Mouse (Mus musculus) forebrain, postnatal 0 days (tissue): ENCODE measurements around the gene Exoc4. TPM values are rescaled to one million over a fixed set of nuclear protein-coding genes. Genes with fewer than 3 reads are reported as not detected.

Experiments used
- ATAC-seq: fragments of 200-750 bp; cut with Nextera tagmentation; 2 replicates; pipeline ENCODE4 v1.8.0; 2017; ENCODE audit warnings: mild to moderate bottlenecking, moderate library complexity
- DNase-seq: peaks from one replicate; pipeline ENCODE4 v3.0.0-alpha.2; 2015
- H3K27ac ChIP-seq: fragments of 300-500 bp; sonication (generic); 2 replicates; pipeline ENCODE4 v1.5.1; 2014; ENCODE audit warnings: low read depth, mild to moderate bottlenecking, antibody characterized with exemption, low read length, moderate library complexity, mixed read lengths
- H3K27me3 ChIP-seq: fragments of 300-500 bp; sonication (generic); 2 replicates; pipeline ENCODE4 v1.6.1; 2014; ENCODE audit warnings: mild to moderate bottlenecking, low read length, mixed read lengths; ENCODE audit not compliant: insufficient read depth
- H3K36me3 ChIP-seq: fragments of 300-500 bp; sonication (generic); 2 replicates; pipeline ENCODE4 v1.6.1; 2014; ENCODE audit warnings: mild to moderate bottlenecking, moderate library complexity; ENCODE audit not compliant: insufficient read depth
- H3K4me1 ChIP-seq: fragments of 300-500 bp; sonication (generic); 2 replicates; pipeline ENCODE4 v1.6.1; 2014; ENCODE audit warnings: antibody characterized with exemption; ENCODE audit not compliant: insufficient read depth
- H3K4me2 ChIP-seq: fragments of 300-500 bp; sonication (generic); 2 replicates; pipeline ENCODE4 v1.6.1; 2014; ENCODE audit warnings: low read depth, mild to moderate bottlenecking, moderate library complexity
- H3K4me3 ChIP-seq: fragments of 300-500 bp; sonication (generic); 2 replicates; pipeline ENCODE4 v1.5.1; 2014; ENCODE audit warnings: low read depth, low read length, mixed read lengths
- H3K9ac ChIP-seq: fragments of 300-500 bp; sonication (generic); 2 replicates; pipeline ENCODE4 v1.6.1; 2014; ENCODE audit warnings: mild to moderate bottlenecking
- H3K9me3 ChIP-seq: fragments of 300-500 bp; sonication (generic); 2 replicates; pipeline ENCODE4 v1.6.1; 2016; ENCODE audit warnings: low read length
- CTCF ChIP-seq: sonication (generic); IDR thresholded peaks from 2 replicates; pipeline ENCODE4 v1.5.1; 2016; ENCODE audit warnings: antibody characterized with exemption, control low read depth, low read depth
- WGBS: fragments of 180-500 bp; shearing (Covaris S2); extraction: QIAGEN DNeasy Blood & Tissue Kit; methylation state at CpG from one replicate; pipeline ENCODE4 v1.1.7; 2014; 5-methylcytosine and 5-hydroxymethylcytosine counted together
- polyA plus RNA-seq: library from polyadenylated mRNA; unstranded; fragments of >200 nt; fragmentation: Nextera tagmentation; extraction: Ambion mirVana; gene quantifications from 2 replicates; pipeline ENCODE4 v1.2.1, GENCODE M21; 2015
- total RNA-seq: library from RNA; depleted of rRNA; stranded (reverse); fragments of >200 nt; gene quantifications from 2 replicates; pipeline ENCODE4 v1.2.3, GENCODE M21; 2014

The Exoc4 gene
- total and polyA plus RNA-seq, 2 experiments from 2014 or later: 29.0 to 90.9 TPM

DNA sequence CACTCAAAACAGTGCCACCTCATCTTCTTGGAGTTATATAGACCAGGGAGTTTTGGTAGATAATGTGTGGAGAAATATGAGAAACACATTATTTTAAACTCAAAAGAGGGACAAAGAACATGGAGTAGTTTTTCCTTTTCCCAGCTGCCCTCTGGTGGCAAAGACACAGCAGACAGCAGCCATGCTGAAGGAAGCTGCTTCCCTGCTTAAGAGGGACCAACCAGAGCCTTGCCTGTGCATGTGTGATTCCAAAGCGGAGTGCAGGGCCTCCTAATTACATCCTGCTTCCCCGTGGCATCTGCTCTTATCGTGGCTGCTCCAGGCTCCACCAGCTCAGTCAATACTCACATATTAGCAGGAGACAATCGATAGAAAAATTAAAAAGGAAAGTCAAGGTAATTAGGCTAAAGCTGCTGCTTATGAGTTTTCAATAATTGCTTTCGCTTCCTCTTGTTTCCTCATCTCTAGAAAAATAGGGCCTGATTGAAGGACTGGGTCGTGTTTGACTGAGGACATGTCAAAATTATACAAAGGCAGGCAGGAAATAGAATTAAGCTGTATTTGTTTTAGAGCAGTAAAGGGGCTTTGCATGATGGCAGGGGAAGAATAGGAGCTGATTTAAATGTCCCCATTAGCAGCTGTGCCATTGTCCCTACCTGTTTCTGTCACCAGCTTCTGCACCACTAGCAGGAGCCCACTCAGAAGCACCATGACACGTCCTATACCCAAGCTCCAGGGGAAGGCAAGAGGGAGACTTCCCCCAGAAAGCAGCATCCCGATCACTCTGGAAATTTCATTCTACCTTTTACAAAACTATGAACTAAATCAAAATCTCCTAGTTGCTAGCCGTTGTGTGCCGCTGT is 433.1 kb downstream of the Exoc4 start:
- peak; percentile 85 for TF ChIP-seq CTCF
- ATAC-seq: peak; percentile 96
- no peaks in the 10 kb centered on the region for H3K27me3 ChIP-seq

DNA sequence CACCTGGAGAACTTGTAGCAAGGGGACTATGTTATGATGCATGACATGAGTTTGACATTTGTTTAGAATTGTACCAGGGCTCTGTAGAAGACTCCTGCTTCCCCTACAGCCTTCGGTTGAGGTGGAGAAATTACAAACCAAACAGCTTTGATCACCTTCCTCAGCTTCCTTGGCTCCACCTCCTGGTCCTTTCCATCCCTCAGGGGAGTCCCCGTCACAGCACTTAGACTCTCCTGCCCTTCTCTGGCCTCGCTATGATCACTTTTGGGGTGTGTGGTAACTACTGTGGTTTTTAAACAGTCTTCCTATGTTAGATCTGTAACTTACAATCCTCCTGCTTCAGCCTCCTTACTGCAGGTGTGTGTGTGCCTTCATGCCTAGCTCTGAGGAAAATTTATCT is 434.6 kb downstream of the Exoc4 start:
- WGBS: 87% methylated on average over 3 of the region's 3 CpGs
- no peak for TF ChIP-seq CTCF
- no peak overlapping the region for H3K9ac ChIP-seq

More for the DNA sequence above, 433.1 kb downstream of the Exoc4 start:
- H3K4me1 ChIP-seq: 0 out of 2 replicates have a peak, but pooled peaks cover 5% of the 10 kb centered on the region
- H3K36me3 ChIP-seq: no peaks in the 10 kb centered on the region
- peak; percentile 83 for DNase-seq
- H3K4me3 ChIP-seq: no peak overlapping the region
- peak overlapping the region; percentile 70 for H3K27ac ChIP-seq
- 31% methylated on average over 10 of the region's 10 CpGs for WGBS
- no peak overlapping the region for H3K4me2 ChIP-seq
- H3K9ac ChIP-seq: no peak overlapping the region
- H3K9me3 ChIP-seq: no peaks in the 10 kb centered on the region

DNA sequence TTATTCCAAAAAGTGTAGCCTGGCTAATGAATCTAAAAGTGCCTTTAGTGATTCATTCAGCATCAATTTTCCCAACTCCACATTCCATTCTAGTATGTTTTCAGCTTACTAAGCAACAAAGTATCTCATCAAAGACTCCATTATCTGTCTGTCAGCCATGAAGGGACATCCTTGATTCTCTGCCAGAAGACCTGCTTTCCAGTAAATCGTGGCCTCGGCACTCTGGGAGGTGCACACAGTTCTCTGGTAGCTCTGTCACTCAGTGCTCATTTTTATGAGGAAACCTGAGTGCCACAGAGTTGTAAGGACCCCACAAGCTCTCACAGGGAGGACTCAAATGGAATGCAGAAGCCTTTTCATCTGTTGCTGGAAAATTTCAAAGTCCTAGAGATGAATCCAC is 436.4 kb downstream of the Exoc4 start:
- H3K9ac ChIP-seq: no peak overlapping the region
- no peaks in the 10 kb centered on the region for H3K9me3 ChIP-seq
- no peak overlapping the region for H3K27ac ChIP-seq
- 24% methylated on average over 2 of the region's 2 CpGs for WGBS
- no peaks in the 10 kb centered on the region for H3K36me3 ChIP-seq
- no peak overlapping the region for H3K4me2 ChIP-seq
- H3K4me3 ChIP-seq: no peak overlapping the region
- TF ChIP-seq CTCF: no peak
- no peak for ATAC-seq
- H3K4me1 ChIP-seq: peaks cover 6% of the 10 kb centered on the region; the same call in 1 of the 2 replicates
- H3K27me3 ChIP-seq: no peaks in the 10 kb centered on the region
- DNase-seq: no peak

More for the DNA sequence above, 434.6 kb downstream of the Exoc4 start:
- Histone ChIP-seq H3K4me3 (no peak overlapping the region), H3K4me2 (no peak overlapping the region), H3K27ac (no peak overlapping the region), H3K9me3 (no peaks in the 10 kb centered on the region), H3K4me1 (0 out of 2 replicates have a peak, but pooled peaks cover 5% of the 10 kb centered on the region), H3K27me3 (no peaks in the 10 kb centered on the region), H3K36me3 (no peaks in the 10 kb centered on the region)
- no peak for ATAC-seq
- no peak for DNase-seq

DNA sequence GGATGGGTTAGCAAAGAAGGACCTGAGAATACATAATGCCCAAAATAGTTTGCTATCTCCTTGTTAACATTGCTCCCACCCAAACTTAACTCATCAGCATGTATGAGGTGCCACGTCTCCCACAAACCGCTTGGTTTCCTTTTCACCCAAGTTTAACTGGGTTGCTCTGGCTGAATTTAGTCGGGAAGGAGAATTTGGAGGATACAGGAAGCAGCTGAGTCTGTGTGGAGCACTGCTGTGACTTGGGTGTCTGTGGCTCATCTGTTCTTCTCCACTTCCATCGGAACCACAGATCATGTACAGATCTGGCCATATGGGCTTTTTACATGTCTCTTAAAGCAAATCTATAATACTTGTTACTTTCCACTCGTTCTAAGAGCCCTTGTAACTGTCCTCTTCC is 441.7 kb downstream of the Exoc4 start:
- no peak for DNase-seq
- no peaks in the 10 kb centered on the region for H3K9me3 ChIP-seq
- WGBS: 62% methylated on average over 5 of the region's 5 CpGs

DNA sequence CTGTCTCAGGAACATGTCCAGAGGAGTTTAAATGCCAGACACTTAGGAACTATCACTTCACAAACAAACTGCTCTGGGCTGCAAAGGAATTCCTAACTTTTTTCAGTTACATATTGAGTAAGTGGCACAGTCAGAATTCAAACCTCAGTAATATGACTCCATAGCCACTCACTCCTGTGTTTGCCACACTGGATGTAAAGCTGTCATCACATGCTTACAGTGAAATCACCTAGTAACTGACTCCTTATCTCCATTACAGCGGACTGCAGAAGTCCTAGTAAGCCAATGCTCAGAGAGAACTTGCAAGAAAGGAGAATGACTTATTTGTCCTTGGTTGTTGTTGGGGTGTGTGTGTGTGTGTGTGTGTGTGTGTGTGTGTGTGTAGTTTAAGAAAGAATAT is 448.1 kb downstream of the Exoc4 start:
- no peaks in the 10 kb centered on the region for H3K9me3 ChIP-seq
- H3K4me2 ChIP-seq: no peak overlapping the region
- DNase-seq (no peak), ATAC-seq (no peak)
- H3K9ac ChIP-seq: no peak overlapping the region
- no peaks in the 10 kb centered on the region for H3K27me3 ChIP-seq
- H3K36me3 ChIP-seq: no peaks in the 10 kb centered on the region
- H3K4me1 ChIP-seq: no peaks in the 10 kb centered on the region
- H3K27ac ChIP-seq: no peak overlapping the region
- H3K4me3 ChIP-seq: no peak overlapping the region
- no peak for TF ChIP-seq CTCF
- WGBS: 97% methylated on average over 1 of the region's 1 CpGs

More for the DNA sequence above, 441.7 kb downstream of the Exoc4 start:
- no peak for TF ChIP-seq CTCF
- no peaks in the 10 kb centered on the region for H3K36me3 ChIP-seq
- H3K27ac ChIP-seq: no peak overlapping the region
- peaks cover 5% of the 10 kb centered on the region; the same call in 1 of the 2 replicates for H3K4me1 ChIP-seq
- no peak overlapping the region for H3K4me2 ChIP-seq
- no peaks in the 10 kb centered on the region for H3K27me3 ChIP-seq
- no peak overlapping the region for H3K9ac ChIP-seq
- H3K4me3 ChIP-seq: no peak overlapping the region
- ATAC-seq: peak; percentile 42

DNA sequence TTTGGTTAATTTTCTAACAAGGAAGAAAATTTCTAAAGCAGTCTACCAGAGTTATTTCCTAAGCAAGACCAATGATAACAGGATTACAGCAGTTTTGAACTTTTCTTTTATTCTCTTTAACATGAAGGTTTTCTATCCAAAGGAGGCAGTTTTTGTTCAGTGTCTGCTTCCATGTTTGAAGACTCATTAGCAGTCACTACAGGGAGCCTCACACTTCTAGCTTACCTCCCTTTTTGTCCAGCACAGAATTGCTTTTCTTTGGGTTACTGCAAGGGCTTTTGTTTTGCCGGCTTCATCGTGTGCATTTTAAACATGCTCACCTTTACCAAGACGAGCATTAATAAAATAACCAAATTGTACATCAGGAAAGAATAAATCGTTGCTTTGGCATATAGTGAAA is 460.0 kb downstream of the Exoc4 start:
- DNase-seq: no peak
- Histone ChIP-seq H3K27me3 (no peaks in the 10 kb centered on the region), H3K4me1 (peaks cover 11% of the 10 kb centered on the region; the same call in 1 of the 2 replicates), H3K4me2 (no peak overlapping the region), H3K36me3 (no peaks in the 10 kb centered on the region), H3K27ac (no peak overlapping the region), H3K9me3 (no peaks in the 10 kb centered on the region), H3K4me3 (no peak overlapping the region), H3K9ac (no peak overlapping the region)
- ATAC-seq: no peak
- WGBS: 15% methylated on average over 4 of the region's 4 CpGs
- TF ChIP-seq CTCF: no peak

DNA sequence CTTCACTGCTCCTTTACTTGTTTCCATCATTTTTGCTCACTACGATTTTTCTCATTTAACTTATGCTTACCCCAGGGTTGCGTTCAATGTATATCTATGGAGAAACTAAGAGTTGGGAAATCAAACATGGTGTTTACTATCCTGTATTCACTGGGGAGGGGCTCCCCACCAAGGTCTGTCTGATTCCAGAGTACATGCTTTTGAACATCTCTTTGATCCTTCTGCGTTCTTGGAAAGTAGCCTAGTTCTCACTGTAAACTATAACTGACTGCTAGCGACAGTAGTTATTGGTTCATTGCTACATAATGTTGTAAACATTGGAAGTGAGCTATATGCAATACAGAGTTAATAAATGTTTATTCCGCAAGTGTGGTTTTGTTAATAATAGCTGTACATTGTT is 460.5 kb downstream of the Exoc4 start:
- no peak overlapping the region for H3K27ac ChIP-seq
- ATAC-seq: no peak
- no peak for DNase-seq
- no peak for TF ChIP-seq CTCF
- H3K4me1 ChIP-seq: peaks cover 11% of the 10 kb centered on the region; the same call in 1 of the 2 replicates
- no peaks in the 10 kb centered on the region for H3K27me3 ChIP-seq
- no peaks in the 10 kb centered on the region for H3K36me3 ChIP-seq
- 33% methylated on average over 5 of the region's 5 CpGs for WGBS
- H3K4me2 ChIP-seq: no peak overlapping the region
- no peak overlapping the region for H3K4me3 ChIP-seq
- no peak overlapping the region for H3K9ac ChIP-seq
- no peaks in the 10 kb centered on the region for H3K9me3 ChIP-seq
